In genomic region chr8:47847931-47848330, GRCm38 (mm10) we compare ENCODE assay signal across 21 mouse cellular contexts. TPM values are rescaled to one million over a fixed set of nuclear protein-coding genes. Genes with fewer than 3 reads are reported as not detected.
DNase-seq lines count a peak whose midpoint lies in the region; ATAC-seq lines count a peak whose summit lies in the region.
"Had no signal": no experiment of that assay in that cellular context is flagged by ENCODE, and none has a peak within 500 bp of the region (broad histone marks: within the 10 kb centered on the region; RNA-seq: fewer than 3 reads in every experiment).

No protein-coding gene starts in this region.

- WGBS in forebrain, embryonic 11.5 days = 93% methylated on average over 6 of the region's 6 CpGs
- WGBS in forebrain, embryonic 16.5 days = 96% methylated on average over 6 of the region's 6 CpGs

- H3K36me3 ChIP-seq in forebrain, embryonic 11.5 days (ENCODE audit: control insufficient read depth, insufficient read depth, low read length) = no peaks in the 10 kb centered on the region
- no peaks in the 10 kb centered on the region for H3K36me3 ChIP-seq in forebrain, embryonic 16.5 days (ENCODE audit: control insufficient read depth, insufficient read depth)

- no peaks in the 10 kb centered on the region for H3K4me1 ChIP-seq in forebrain, embryonic 11.5 days (replicated peaks; ENCODE audit: control insufficient read depth, insufficient read depth, low read length)
- H3K4me1 ChIP-seq in forebrain, embryonic 16.5 days (replicated peaks; ENCODE audit: control insufficient read depth, insufficient read depth, low read length) = no peaks in the 10 kb centered on the region

- ATAC-seq in forebrain, embryonic 11.5 days (replicated peaks; ENCODE audit: low FRiP score) = no peak
- no peak for ATAC-seq in forebrain, embryonic 16.5 days
- ATAC-seq: activated CD4-positive, CD25-positive, alpha-beta regulatory T cell, adult 4 months; CD4-positive, CD25-positive, alpha-beta regulatory T cell, adult 4 months; Patski had no signal

- H3K9ac ChIP-seq in forebrain, embryonic 11.5 days (ENCODE audit: low read length) = no peak overlapping the region
- no peak overlapping the region for H3K9ac ChIP-seq in forebrain, embryonic 16.5 days (replicated peaks; ENCODE audit: low read depth, low read length)

- DNase-seq in forebrain, embryonic 11.5 days (ENCODE audit: low spot score) = peak; percentile 34
- DNase-seq in heart, adult 11 months = peak; percentile 81
- no peak for DNase-seq in heart, adult 9 months (ENCODE audit: low spot score in 2 of 2)
- DNase-seq: adrenal gland, adult 2 months; adrenal gland, adult 8-10 months; adrenal gland, postnatal 10 days; adrenal gland, postnatal 14 days; adrenal gland, postnatal 25 days; adrenal gland, postnatal 36 days; B cell, adult 2 months; cerebellum, adult 11 months; cerebellum, adult 11-12 months; cerebellum, adult 18-20 months had no signal

- no peaks in the 10 kb centered on the region for H3K9me3 ChIP-seq in forebrain, embryonic 11.5 days (ENCODE audit: control insufficient read depth, low read length)
- H3K9me3 ChIP-seq in forebrain, embryonic 16.5 days (ENCODE audit: control insufficient read depth, low read length) = no peaks in the 10 kb centered on the region
- H3K9me3 ChIP-seq: G1E had no signal

- no peak overlapping the region for H3K4me2 ChIP-seq in forebrain, embryonic 11.5 days (ENCODE audit: low read depth, low read length, severe bottlenecking)
- no peak overlapping the region for H3K4me2 ChIP-seq in forebrain, embryonic 16.5 days (ENCODE audit: low read length)

- no peak overlapping the region for H3K27ac ChIP-seq in forebrain, embryonic 11.5 days (ENCODE audit: low read depth, low read length)
- H3K27ac ChIP-seq in forebrain, embryonic 16.5 days (ENCODE audit: low read length) = no peak overlapping the region

- no peak overlapping the region for H3K4me3 ChIP-seq in forebrain, embryonic 11.5 days (ENCODE audit: low read depth, low read length)
- H3K4me3 ChIP-seq in forebrain, embryonic 16.5 days (replicated peaks; ENCODE audit: low read length) = no peak overlapping the region

- no peaks in the 10 kb centered on the region for H3K27me3 ChIP-seq in forebrain, embryonic 11.5 days (ENCODE audit: control insufficient read depth, insufficient read depth, low read length)
- no peaks in the 10 kb centered on the region for H3K27me3 ChIP-seq in forebrain, embryonic 16.5 days (replicated peaks; ENCODE audit: control insufficient read depth, insufficient read depth, low read length)
- H3K27me3 ChIP-seq: CH12.LX, Patski had no signal

RNA-seq across cellular contexts. Expression of gene Cldn22, which starts 23.6 kb away (rescaled TPM):
- polyA plus RNA-seq in forebrain, embryonic 11.5 days (2014; fragmentation: Nextera tagmentation; extraction: Ambion mirVana) = not detected in 2 replicates
- polyA plus RNA-seq in forebrain, embryonic 16.5 days (2015; fragmentation: Nextera tagmentation; extraction: Ambion mirVana) = not detected in 2 replicates
- polyA plus RNA-seq: brain, embryonic 14.5 days; C2C12; CD4-positive, CD25-positive, alpha-beta regulatory T cell, adult 4 months; G1E; Patski had no signal

RNA-seq across cellular contexts. Expression of gene Cldn24, which starts 26.0 kb away (rescaled TPM):
- not detected in 2 replicates for polyA plus RNA-seq in forebrain, embryonic 11.5 days (2014; fragmentation: Nextera tagmentation; extraction: Ambion mirVana)
- not detected in 2 replicates for polyA plus RNA-seq in forebrain, embryonic 16.5 days (2015; fragmentation: Nextera tagmentation; extraction: Ambion mirVana)
- polyA plus RNA-seq: activated CD4-positive, CD25-positive, alpha-beta regulatory T cell, adult 4 months; adrenal gland, adult 2 months; brain, embryonic 14.5 days; C2C12; CD4-positive, CD25-positive, alpha-beta regulatory T cell, adult 4 months; G1E had no signal

Comparison
In these comparisons a context has a peak if more than half of its experiments do, and no peak if none do; other contexts are left out.
1. DNase-seq: peak in forebrain, embryonic 11.5 days (single experiment) and heart, adult 11 months (single experiment); none in heart, adult 9 months (0 of 2).